Mouse (Mus musculus) hindbrain, embryonic 13.5 days (tissue): Measurements from ENCODE around the gene Acsl5. TPM values are rescaled to one million over a fixed set of nuclear protein-coding genes. Genes with fewer than 3 reads are reported as not detected.

Experiments
- ATAC-seq: fragments of 200-750 bp; cut with Nextera tagmentation; 2 replicates; pipeline ENCODE4 v1.8.0; 2017; ENCODE audit warnings: moderate TSS enrichment; ENCODE audit not compliant: low FRiP score
- H3K27ac ChIP-seq: fragments of 300-500 bp; sonication (generic); 2 replicates; pipeline ENCODE4 v1.5.1; 2015; ENCODE audit warnings: inconsistent platforms, mild to moderate bottlenecking, moderate library complexity
- H3K27me3 ChIP-seq: fragments of 300-500 bp; sonication (generic); 2 replicates; pipeline ENCODE4 v1.6.1; 2015; ENCODE audit warnings: mild to moderate bottlenecking, inconsistent platforms
- H3K36me3 ChIP-seq: fragments of 300-500 bp; sonication (generic); 2 replicates; pipeline ENCODE4 v1.6.1; 2015; ENCODE audit warnings: mild to moderate bottlenecking, inconsistent platforms
- H3K4me1 ChIP-seq: fragments of 300-500 bp; sonication (generic); replicated peaks from 2 replicates; pipeline ENCODE4 v1.6.1; 2015; ENCODE audit warnings: inconsistent platforms
- H3K4me2 ChIP-seq: fragments of 300-500 bp; sonication (generic); 2 replicates; pipeline ENCODE4 v1.6.1; 2015; ENCODE audit warnings: inconsistent platforms, mild to moderate bottlenecking, moderate library complexity
- H3K4me3 ChIP-seq: fragments of 300-500 bp; sonication (generic); 2 replicates; pipeline ENCODE4 v1.5.1; 2015; ENCODE audit warnings: mild to moderate bottlenecking, inconsistent platforms
- H3K9ac ChIP-seq: fragments of 300-500 bp; sonication (generic); 2 replicates; pipeline ENCODE4 v1.6.1; 2015; ENCODE audit warnings: mild to moderate bottlenecking, inconsistent platforms
- H3K9me3 ChIP-seq: fragments of 300-500 bp; sonication (generic); 2 replicates; pipeline ENCODE4 v1.6.1; 2016; ENCODE audit warnings: inconsistent platforms
- WGBS: fragments of 180-500 bp; shearing (Covaris S2); methylation state at CpG from one replicate; pipeline ENCODE4 v1.1.7; 2015; 5-methylcytosine and 5-hydroxymethylcytosine counted together
- polyA plus RNA-seq: library from polyadenylated mRNA; unstranded; fragments of >200 nt; fragmentation: Nextera tagmentation; extraction: Ambion mirVana; gene quantifications from 2 replicates; pipeline ENCODE4 v1.2.1, GENCODE M21; 2015

The Acsl5 gene
- polyA plus RNA-seq, 1 experiment from 2014 or later, result 14.7 TPM

GRCm38 (mm10) chr19:55218741-55219221 is 33.0 kb upstream of the Acsl5 start:
- Histone ChIP-seq H3K4me2 (peak overlapping the region; percentile 63), H3K4me1 (peaks cover 11% of the 10 kb centered on the region), H3K4me3 (peak overlapping the region; percentile 39), H3K9me3 (no peaks in the 10 kb centered on the region), H3K27me3 (0 out of 2 replicates have a peak, but pooled peaks cover 7% of the 10 kb centered on the region), H3K36me3 (no peaks in the 10 kb centered on the region), H3K27ac (no peak overlapping the region), H3K9ac (peak overlapping the region; percentile 63)
- WGBS, result 26% methylated on average over 12 of the region's 12 CpGs
- ATAC-seq, result peak; percentile 12; the same call in 1 of the 2 replicates

GRCm38 (mm10) chr19:55219359-55219758 is 32.4 kb upstream of the Acsl5 start:
- no peak for ATAC-seq
- peak overlapping the region; percentile 63; the same call in 1 of the 2 replicates for H3K4me2 ChIP-seq

GRCm38 (mm10) chr19:55221208-55221607 is 30.5 kb upstream of the Acsl5 start:
- Histone ChIP-seq H3K9ac (no peak overlapping the region), H3K27ac (no peak overlapping the region), H3K27me3 (0 out of 2 replicates have a peak, but pooled peaks cover 7% of the 10 kb centered on the region), H3K4me3 (no peak overlapping the region), H3K4me2 (no peak overlapping the region), H3K9me3 (no peaks in the 10 kb centered on the region), H3K4me1 (peaks cover 11% of the 10 kb centered on the region), H3K36me3 (no peaks in the 10 kb centered on the region)
- WGBS, result 85% methylated on average over 6 of the region's 6 CpGs
- no peak for ATAC-seq

More at GRCm38 (mm10) chr19:55219359-55219758, 32.4 kb upstream of the Acsl5 start:
- WGBS, result 77% methylated on average over 8 of the region's 8 CpGs
- Histone ChIP-seq H3K27me3 (0 out of 2 replicates have a peak, but pooled peaks cover 7% of the 10 kb centered on the region), H3K36me3 (no peaks in the 10 kb centered on the region), H3K9ac (no peak overlapping the region), H3K4me1 (peaks cover 11% of the 10 kb centered on the region), H3K9me3 (no peaks in the 10 kb centered on the region), H3K4me3 (no peak overlapping the region), H3K27ac (no peak overlapping the region)

GRCm38 (mm10) chr19:55222268-55222667 is 29.5 kb upstream of the Acsl5 start:
- H3K4me3 ChIP-seq, result no peak overlapping the region
- H3K9ac ChIP-seq, result no peak overlapping the region
- WGBS, result 92% methylated on average over 9 of the region's 9 CpGs
- 0 out of 2 replicates have a peak, but pooled peaks cover 7% of the 10 kb centered on the region for H3K27me3 ChIP-seq
- peaks cover 11% of the 10 kb centered on the region for H3K4me1 ChIP-seq
- no peak for ATAC-seq
- H3K4me2 ChIP-seq, result no peak overlapping the region
- no peaks in the 10 kb centered on the region for H3K36me3 ChIP-seq
- H3K27ac ChIP-seq, result no peak overlapping the region
- H3K9me3 ChIP-seq, result no peaks in the 10 kb centered on the region

GRCm38 (mm10) chr19:55226621-55227020 is 25.1 kb upstream of the Acsl5 start:
- Histone ChIP-seq H3K4me1 (peaks cover 9% of the 10 kb centered on the region), H3K4me2 (no peak overlapping the region), H3K4me3 (no peak overlapping the region), H3K27ac (no peak overlapping the region), H3K9ac (no peak overlapping the region), H3K36me3 (no peaks in the 10 kb centered on the region), H3K27me3 (no peaks in the 10 kb centered on the region), H3K9me3 (no peaks in the 10 kb centered on the region)
- ATAC-seq, result no peak
- WGBS, result 63% methylated on average over 5 of the region's 5 CpGs

GRCm38 (mm10) chr19:55227135-55227534 is 24.6 kb upstream of the Acsl5 start:
- Histone ChIP-seq H3K9ac (no peak overlapping the region), H3K4me1 (peaks cover 9% of the 10 kb centered on the region), H3K4me2 (no peak overlapping the region), H3K4me3 (no peak overlapping the region), H3K27me3 (no peaks in the 10 kb centered on the region), H3K36me3 (no peaks in the 10 kb centered on the region), H3K27ac (no peak overlapping the region), H3K9me3 (no peaks in the 10 kb centered on the region)
- ATAC-seq, result no peak
- WGBS, result 89% methylated on average over 7 of the region's 7 CpGs

GRCm38 (mm10) chr19:55231081-55231480 is 20.7 kb upstream of the Acsl5 start:
- no peak for ATAC-seq
- WGBS, result 81% methylated on average over 10 of the region's 10 CpGs

GRCm38 (mm10) chr19:55232136-55232535 is 19.6 kb upstream of the Acsl5 start:
- Histone ChIP-seq H3K4me3 (no peak overlapping the region), H3K9me3 (no peaks in the 10 kb centered on the region), H3K4me1 (peaks cover 9% of the 10 kb centered on the region), H3K27me3 (no peaks in the 10 kb centered on the region), H3K27ac (no peak overlapping the region), H3K9ac (no peak overlapping the region), H3K4me2 (no peak overlapping the region), H3K36me3 (no peaks in the 10 kb centered on the region)
- 55% methylated on average over 8 of the region's 8 CpGs for WGBS
- no peak for ATAC-seq

More at GRCm38 (mm10) chr19:55231081-55231480, 20.7 kb upstream of the Acsl5 start:
- no peak overlapping the region for H3K4me3 ChIP-seq
- H3K27ac ChIP-seq, result no peak overlapping the region
- H3K4me1 ChIP-seq, result peaks cover 9% of the 10 kb centered on the region
- H3K9me3 ChIP-seq, result no peaks in the 10 kb centered on the region
- H3K9ac ChIP-seq, result no peak overlapping the region
- no peaks in the 10 kb centered on the region for H3K27me3 ChIP-seq
- no peaks in the 10 kb centered on the region for H3K36me3 ChIP-seq
- no peak overlapping the region for H3K4me2 ChIP-seq

GRCm38 (mm10) chr19:55236026-55236425 is 15.7 kb upstream of the Acsl5 start:
- no peak overlapping the region for H3K4me3 ChIP-seq
- no peaks in the 10 kb centered on the region for H3K27me3 ChIP-seq
- H3K36me3 ChIP-seq, result no peaks in the 10 kb centered on the region
- no peak overlapping the region for H3K27ac ChIP-seq
- no peak overlapping the region for H3K9ac ChIP-seq
- no peaks in the 10 kb centered on the region for H3K9me3 ChIP-seq
- 55% methylated on average over 2 of the region's 2 CpGs for WGBS
- no peak for ATAC-seq
- H3K4me2 ChIP-seq, result no peak overlapping the region
- peaks cover 2% of the 10 kb centered on the region; the same call in 1 of the 2 replicates for H3K4me1 ChIP-seq

- Histone ChIP-seq H3K4me1 (no peaks in the 10 kb centered on the region), H3K4me3 (no peak overlapping the region), H3K9me3 (no peaks in the 10 kb centered on the region), H3K36me3 (no peaks in the 10 kb centered on the region), H3K27ac (no peak overlapping the region), H3K4me2 (no peak overlapping the region), H3K27me3 (no peaks in the 10 kb centered on the region), H3K9ac (no peak overlapping the region)
- no peak for ATAC-seq
- 88% methylated on average over 5 of the region's 5 CpGs for WGBS
These were observed 15.2 kb upstream of the Acsl5 start for GRCm38 (mm10) chr19:55236564-55236963.

- Histone ChIP-seq H3K4me1 (no peaks in the 10 kb centered on the region), H3K27ac (no peak overlapping the region), H3K36me3 (no peaks in the 10 kb centered on the region), H3K4me3 (no peak overlapping the region), H3K4me2 (no peak overlapping the region), H3K9me3 (no peaks in the 10 kb centered on the region), H3K9ac (no peak overlapping the region), H3K27me3 (no peaks in the 10 kb centered on the region)
- ATAC-seq, result no peak
- 85% methylated on average over 6 of the region's 6 CpGs for WGBS
These were observed 11.8 kb upstream of the Acsl5 start for GRCm38 (mm10) chr19:55239766-55240426.

- Histone ChIP-seq H3K27ac (no peak within 1 kb of the TSS), H3K4me1 (no peaks in the 10 kb centered on the region), H3K9ac (no peak within 1 kb of the TSS), H3K4me2 (no peak within 1 kb of the TSS), H3K4me3 (no peak within 1 kb of the TSS), H3K27me3 (no peaks in the 10 kb centered on the region), H3K9me3 (no peaks in the 10 kb centered on the region), H3K36me3 (no peaks in the 10 kb centered on the region)
- ATAC-seq, result no peak
- 78% methylated on average over 6 of the region's 6 CpGs for WGBS
These were observed 10.5 kb upstream of the Acsl5 start, which contains the start of gene Gucy2g for GRCm38 (mm10) chr19:55241186-55241645. TSS of gene Gucy2g (minus strand) at chr19:55241236.
